Mouse (Mus musculus) spleen, postnatal 10 days (tissue): Measurements from ENCODE around the gene Kti12.

Source experiments
- DNase-seq, 2 experiments: peaks; one replicate each; pipeline ENCODE4 v3.0.0; 2021 to 2022; ENCODE audit warnings: low spot score in 2 of 2

Gene Kti12

GRCm38 (mm10) chr4:108869730-108870374 is 22.3 kb downstream of the Kti12 start:
- DNase-seq, result peak; percentile 60 to 81

- DNase-seq, result no peak
Measured at GRCm38 (mm10) chr4:108873746-108874145, 26.2 kb downstream of the Kti12 start.

- no peak for DNase-seq
Measured at GRCm38 (mm10) chr4:108877901-108878300, 30.3 kb downstream of the Kti12 start.

GRCm38 (mm10) chr4:108878963-108879822 is 31.6 kb downstream of the Kti12 start, which contains the start of gene Rab3b:
Gene Rab3b, plus strand, starts transcription at chr4:108879063.
- DNase-seq, result peak; percentile 54 to 81

- no peak for DNase-seq
Measured at GRCm38 (mm10) chr4:108883815-108884214, 36.2 kb downstream of the Kti12 start.

GRCm38 (mm10) chr4:108887456-108887855 is 39.9 kb downstream of the Kti12 start:
- DNase-seq, result no peak

- no peak for DNase-seq
Measured at GRCm38 (mm10) chr4:108890876-108891275, 43.3 kb downstream of the Kti12 start.
